Mouse (Mus musculus) forebrain, embryonic 14.5 days (tissue): Measurements from ENCODE around the gene Ccnl2. TPM values are rescaled to one million over a fixed set of nuclear protein-coding genes. Genes with fewer than 3 reads are reported as not detected.

Experiments used
- ATAC-seq: fragments of 200-750 bp; cut with Nextera tagmentation; 2 replicates; pipeline ENCODE4 v1.8.0; 2017; ENCODE audit warnings: mild to moderate bottlenecking, moderate library complexity
- DNase-seq: peaks from one replicate; pipeline ENCODE4 v3.0.0-alpha.2; 2015; ENCODE audit warnings: low spot score
- H3K27ac ChIP-seq: fragments of 300-500 bp; sonication (generic); 2 replicates; pipeline ENCODE4 v1.5.1; 2014; ENCODE audit warnings: low read depth, mild to moderate bottlenecking, control low read depth, low read length, moderate library complexity
- H3K27me3 ChIP-seq: fragments of 300-500 bp; sonication (generic); replicated peaks from 2 replicates; pipeline ENCODE4 v1.6.1; 2014; ENCODE audit warnings: low read length, control low read depth, mixed read lengths; ENCODE audit not compliant: control insufficient read depth, insufficient read depth
- H3K36me3 ChIP-seq: fragments of 300-500 bp; sonication (generic); 2 replicates; pipeline ENCODE4 v1.6.1; 2014; ENCODE audit warnings: low read length, control low read depth; ENCODE audit not compliant: control insufficient read depth, insufficient read depth
- H3K4me1 ChIP-seq: fragments of 300-500 bp; sonication (generic); 2 replicates; pipeline ENCODE4 v1.6.1; 2014; ENCODE audit warnings: antibody characterized with exemption, low read length, control low read depth; ENCODE audit not compliant: control insufficient read depth, insufficient read depth
- H3K4me2 ChIP-seq: fragments of 300-500 bp; sonication (generic); 2 replicates; pipeline ENCODE4 v1.6.1; 2014; ENCODE audit warnings: mild to moderate bottlenecking, control low read depth, low read length
- H3K4me3 ChIP-seq: fragments of 300-500 bp; sonication (generic); 2 replicates; pipeline ENCODE4 v1.5.1; 2014; ENCODE audit warnings: low read depth, low read length, control low read depth
- H3K9ac ChIP-seq: fragments of 300-500 bp; sonication (generic); 2 replicates; pipeline ENCODE4 v1.6.1; 2014; ENCODE audit warnings: mild to moderate bottlenecking, low read length, control low read depth, moderate library complexity
- H3K9me3 ChIP-seq: fragments of 300-500 bp; sonication (generic); replicated peaks from 2 replicates; pipeline ENCODE4 v1.6.1; 2016; ENCODE audit warnings: low read length, control low read depth, mixed read lengths; ENCODE audit not compliant: control insufficient read depth
- WGBS: fragments of 180-500 bp; shearing (Covaris S2); extraction: QIAGEN DNeasy Blood & Tissue Kit; methylation state at CpG from one replicate; pipeline ENCODE4 v1.1.7; 2014; 5-methylcytosine and 5-hydroxymethylcytosine counted together
- polyA plus RNA-seq: library from polyadenylated mRNA; unstranded; fragments of >200 nt; fragmentation: Nextera tagmentation; extraction: Ambion mirVana; gene quantifications from 2 replicates; pipeline ENCODE4 v1.2.1, GENCODE M21; 2014

The Ccnl2 gene
- polyA plus RNA-seq, 1 experiment from 2014 or later, result 119 TPM

GRCm38 (mm10) chr4:155840076-155841002 lies 28.1 kb downstream of the Ccnl2 start:
- peak overlapping the region; percentile 46 for H3K9ac ChIP-seq
- 14% methylated on average over 8 of the region's 8 CpGs for WGBS
- peaks cover 13% of the 10 kb centered on the region; the same call in 1 of the 2 replicates for H3K4me1 ChIP-seq
- no peaks in the 10 kb centered on the region; the same call in 1 of the 2 replicates for H3K36me3 ChIP-seq
- ATAC-seq (peak; percentile 7; the same call in 1 of the 2 replicates), DNase-seq (no peak)
- peak overlapping the region; percentile 21 for H3K4me3 ChIP-seq
- H3K4me2 ChIP-seq, result peak overlapping the region; percentile 53
- H3K9me3 ChIP-seq, result no peaks in the 10 kb centered on the region
- H3K27me3 ChIP-seq, result 0 out of 2 replicates have a peak, but pooled peaks cover 3% of the 10 kb centered on the region
- peak overlapping the region; percentile 30; the same call in 1 of the 2 replicates for H3K27ac ChIP-seq

- H3K4me2 ChIP-seq, result peak overlapping the region; percentile 53
- WGBS, result 1% methylated on average over 32 of the region's 32 CpGs
- DNase-seq (peak; percentile 50), ATAC-seq (peak; percentile 49)
- H3K4me3 ChIP-seq, result peak overlapping the region; percentile 21
- 0 out of 2 replicates have a peak, but pooled peaks cover 3% of the 10 kb centered on the region for H3K27me3 ChIP-seq
- H3K9me3 ChIP-seq, result no peaks in the 10 kb centered on the region
- no peaks in the 10 kb centered on the region for H3K36me3 ChIP-seq
- no peak overlapping the region for H3K27ac ChIP-seq
- H3K9ac ChIP-seq, result peak overlapping the region; percentile 13; the same call in 1 of the 2 replicates
- H3K4me1 ChIP-seq, result peaks cover 13% of the 10 kb centered on the region; the same call in 1 of the 2 replicates
Measured at GRCm38 (mm10) chr4:155841003-155841454, 28.7 kb downstream of the Ccnl2 start.

GRCm38 (mm10) chr4:155841651-155842270 lies 29.5 kb downstream of the Ccnl2 start:
- peak overlapping the region; percentile 53 for H3K4me2 ChIP-seq
- peaks cover 17% of the 10 kb centered on the region for H3K4me1 ChIP-seq
- H3K4me3 ChIP-seq, result no peak overlapping the region
- H3K27ac ChIP-seq, result no peak overlapping the region
- no peak for DNase-seq
- H3K36me3 ChIP-seq, result no peaks in the 10 kb centered on the region
- ATAC-seq, result no peak
- 0 out of 2 replicates have a peak, but pooled peaks cover 3% of the 10 kb centered on the region for H3K27me3 ChIP-seq
- 35% methylated on average over 38 of the region's 38 CpGs for WGBS
- H3K9ac ChIP-seq, result no peak overlapping the region
- no peaks in the 10 kb centered on the region for H3K9me3 ChIP-seq

- Histone ChIP-seq H3K4me2 (no peak overlapping the region), H3K27ac (no peak overlapping the region), H3K4me3 (no peak overlapping the region), H3K36me3 (no peaks in the 10 kb centered on the region), H3K27me3 (0 out of 2 replicates have a peak, but pooled peaks cover 3% of the 10 kb centered on the region), H3K4me1 (peaks cover 22% of the 10 kb centered on the region), H3K9ac (no peak overlapping the region), H3K9me3 (no peaks in the 10 kb centered on the region)
- DNase-seq, result no peak
- 81% methylated on average over 5 of the region's 5 CpGs for WGBS
- no peak for ATAC-seq
Measured at GRCm38 (mm10) chr4:155843231-155843630, 30.9 kb downstream of the Ccnl2 start.

- H3K27me3 ChIP-seq, result no peaks in the 10 kb centered on the region
- H3K27ac ChIP-seq, result peak within 1 kb of the TSS; percentile 65
- H3K36me3 ChIP-seq, result no peaks in the 10 kb centered on the region
- DNase-seq, result peak; percentile 92
- peak within 1 kb of the TSS; percentile 89 for H3K9ac ChIP-seq
- H3K4me2 ChIP-seq, result peak within 1 kb of the TSS; percentile 94
- H3K4me1 ChIP-seq, result peaks cover 24% of the 10 kb centered on the region
- no peaks in the 10 kb centered on the region for H3K9me3 ChIP-seq
- peak; percentile 92 for ATAC-seq
- peak within 1 kb of the TSS; percentile 83 for H3K4me3 ChIP-seq
- WGBS, result 4% methylated on average over 35 of the region's 65 CpGs
Measured at GRCm38 (mm10) chr4:155846871-155847578, 34.7 kb downstream of the Ccnl2 start, which contains the start of gene Dvl1. Gene Dvl1, plus strand, starts transcription at chr4:155847402.

GRCm38 (mm10) chr4:155847591-155848352 lies 35.5 kb downstream of the Ccnl2 start:
- H3K9me3 ChIP-seq, result no peaks in the 10 kb centered on the region
- H3K4me3 ChIP-seq, result peak overlapping the region; percentile 83
- 1% methylated on average over 68 of the region's 69 CpGs for WGBS
- peak overlapping the region; percentile 94 for H3K4me2 ChIP-seq
- peak; percentile 23 for DNase-seq
- H3K27ac ChIP-seq, result peak overlapping the region; percentile 65
- H3K36me3 ChIP-seq, result no peaks in the 10 kb centered on the region
- no peaks in the 10 kb centered on the region for H3K27me3 ChIP-seq
- peak overlapping the region; percentile 89 for H3K9ac ChIP-seq
- peaks cover 24% of the 10 kb centered on the region for H3K4me1 ChIP-seq
- no peak; the same call in none of the 2 replicates for ATAC-seq

- no peaks in the 10 kb centered on the region for H3K27me3 ChIP-seq
- H3K9me3 ChIP-seq, result no peaks in the 10 kb centered on the region
- ATAC-seq, result no peak
- H3K27ac ChIP-seq, result no peak overlapping the region
- H3K4me1 ChIP-seq, result peaks cover 24% of the 10 kb centered on the region
- peak overlapping the region; percentile 94 for H3K4me2 ChIP-seq
- peak overlapping the region; percentile 89 for H3K9ac ChIP-seq
- WGBS, result 58% methylated on average over 7 of the region's 7 CpGs
- H3K4me3 ChIP-seq, result peak overlapping the region; percentile 83
- H3K36me3 ChIP-seq, result peaks cover 5% of the 10 kb centered on the region; the same call in 1 of the 2 replicates
- DNase-seq, result no peak
Measured at GRCm38 (mm10) chr4:155848434-155849095, 36.3 kb downstream of the Ccnl2 start.
